Mouse (Mus musculus) ES-Bruce4 (cell line): ENCODE data around the gene Mxd4.

Experiments used
- CTCF ChIP-seq: IDR thresholded peaks from one replicate; pipeline ENCODE4 v1.8.1; 2011; ENCODE audit warnings: low read depth, low read length
- POLR2A ChIP-seq: IDR thresholded peaks from one replicate; pipeline ENCODE4 v1.8.1; 2011; ENCODE audit warnings: low read length; ENCODE audit not compliant: insufficient read depth

GRCm38 (mm10) chr5:34224515-34224914, 37.0 kb upstream of the Mxd4 start:
- TF ChIP-seq CTCF (no peak), POLR2A (no peak)
